Mouse (Mus musculus): Measurements from ENCODE around the gene Pih1d2. TPM values are rescaled to one million over a fixed set of nuclear protein-coding genes. Genes with fewer than 3 reads are reported as not detected.
"Not testable (repeated sequence)": the region's sequence is repeated elsewhere in the genome, so short reads cannot be mapped to it uniquely, and the experiment has no call there.

Pih1d2 gene
- polyA plus RNA-seq, 1 experiment, result 2.3 TPM

GRCm38 (mm10) chr9:50603189-50603997, 13.7 kb upstream of the Pih1d2 start, which contains the start of the genes Sdhd and Timm8b:
TSS of gene Sdhd (minus strand) at chr9:50603812.
TSS of gene Timm8b (plus strand) at chr9:50603910.
- Histone ChIP-seq H3K27ac (ENCODE audit: insufficient read depth, low read length) (peak within 1 kb of the TSS; percentile 79), H3K4me1 (ENCODE audit: control insufficient read depth, insufficient read depth, low read length) (peaks cover 4% of the 10 kb centered on the region; the same call in 1 of the 2 replicates), H3K4me3 (replicated peaks; ENCODE audit: insufficient read depth, low read depth, low read length) (peak within 1 kb of the TSS; percentile 95), H3K27me3 (ENCODE audit: control insufficient read depth, insufficient read depth, low read length) (no peaks in the 10 kb centered on the region)
- WGBS, result under 1% methylated on average over 48 of the region's 48 CpGs
- TF ChIP-seq CTCF (IDR thresholded peaks at IDR 0.05; ENCODE audit: borderline replicate concordance, insufficient read depth, low read depth, low read length) (no peak), POLR2A (IDR thresholded peaks at IDR 0.05; ENCODE audit: borderline replicate concordance, insufficient read depth, low read length) (peak; percentile 95)
- peak; percentile 95 for DNase-seq

- Histone ChIP-seq H3K27ac (ENCODE audit: insufficient read depth, low read length) (peak overlapping the region; percentile 79), H3K27me3 (ENCODE audit: control insufficient read depth, insufficient read depth, low read length) (no peaks in the 10 kb centered on the region), H3K4me3 (replicated peaks; ENCODE audit: insufficient read depth, low read depth, low read length) (peak overlapping the region; percentile 95), H3K4me1 (ENCODE audit: control insufficient read depth, insufficient read depth, low read length) (peaks cover 4% of the 10 kb centered on the region; the same call in 1 of the 2 replicates)
- no peak for TF ChIP-seq POLR2A (IDR thresholded peaks at IDR 0.05; ENCODE audit: borderline replicate concordance, insufficient read depth, low read length)
- no peak for TF ChIP-seq CTCF (IDR thresholded peaks at IDR 0.05; ENCODE audit: borderline replicate concordance, insufficient read depth, low read depth, low read length)
- DNase-seq, result no peak
- under 1% methylated on average over 24 of the region's 24 CpGs for WGBS
Measured at GRCm38 (mm10) chr9:50603998-50604324, 13.2 kb upstream of the Pih1d2 start.

- H3K27ac ChIP-seq (ENCODE audit: insufficient read depth, low read length), result peak overlapping the region; percentile 79
- TF ChIP-seq POLR2A (IDR thresholded peaks at IDR 0.05; ENCODE audit: borderline replicate concordance, insufficient read depth, low read length), result no peak
- no peak for TF ChIP-seq CTCF (IDR thresholded peaks at IDR 0.05; ENCODE audit: borderline replicate concordance, insufficient read depth, low read depth, low read length)
- DNase-seq, result no peak
- H3K27me3 ChIP-seq (ENCODE audit: control insufficient read depth, insufficient read depth, low read length), result no peaks in the 10 kb centered on the region
- peak overlapping the region; percentile 95 for H3K4me3 ChIP-seq (replicated peaks; ENCODE audit: insufficient read depth, low read depth, low read length)
- peaks cover 4% of the 10 kb centered on the region; the same call in 1 of the 2 replicates for H3K4me1 ChIP-seq (ENCODE audit: control insufficient read depth, insufficient read depth, low read length)
- WGBS, result 5% methylated on average over 6 of the region's 6 CpGs
Measured at GRCm38 (mm10) chr9:50604338-50604737, 12.8 kb upstream of the Pih1d2 start.

- Histone ChIP-seq H3K27ac (ENCODE audit: insufficient read depth, low read length) (no peak overlapping the region), H3K4me1 (ENCODE audit: control insufficient read depth, insufficient read depth, low read length) (no peaks in the 10 kb centered on the region)
- 71% methylated on average over 4 of the region's 4 CpGs for WGBS
Measured at GRCm38 (mm10) chr9:50612115-50612514, 5.0 kb upstream of the Pih1d2 start.

GRCm38 (mm10) chr9:50616161-50616560, 960 bp upstream of the Pih1d2 start:
- no peak for TF ChIP-seq POLR2A (IDR thresholded peaks at IDR 0.05; ENCODE audit: borderline replicate concordance, insufficient read depth, low read length)
- TF ChIP-seq CTCF (IDR thresholded peaks at IDR 0.05; ENCODE audit: borderline replicate concordance, insufficient read depth, low read depth, low read length), result no peak
- Histone ChIP-seq H3K27me3 (ENCODE audit: control insufficient read depth, insufficient read depth, low read length) (no peaks in the 10 kb centered on the region), H3K4me1 (ENCODE audit: control insufficient read depth, insufficient read depth, low read length) (no peaks in the 10 kb centered on the region), H3K4me3 (replicated peaks; ENCODE audit: insufficient read depth, low read depth, low read length) (peak overlapping the region; percentile 83), H3K27ac (ENCODE audit: insufficient read depth, low read length) (no peak overlapping the region)
- no peak for DNase-seq
- 32% methylated on average over 11 of the region's 11 CpGs for WGBS

More at GRCm38 (mm10) chr9:50612115-50612514, 5.0 kb upstream of the Pih1d2 start:
- TF ChIP-seq CTCF (IDR thresholded peaks at IDR 0.05; ENCODE audit: borderline replicate concordance, insufficient read depth, low read depth, low read length) (no peak), POLR2A (IDR thresholded peaks at IDR 0.05; ENCODE audit: borderline replicate concordance, insufficient read depth, low read length) (no peak)
- no peak for DNase-seq
- Histone ChIP-seq H3K27me3 (ENCODE audit: control insufficient read depth, insufficient read depth, low read length) (no peaks in the 10 kb centered on the region), H3K4me3 (replicated peaks; ENCODE audit: insufficient read depth, low read depth, low read length) (no peak overlapping the region)

GRCm38 (mm10) chr9:50617794-50618330, 741 bp downstream of the Pih1d2 start:
- no peak for DNase-seq
- H3K4me1 ChIP-seq (ENCODE audit: control insufficient read depth, insufficient read depth, low read length), result no peaks in the 10 kb centered on the region
- WGBS, result 57% methylated on average over 9 of the region's 9 CpGs
- H3K4me3 ChIP-seq (replicated peaks; ENCODE audit: insufficient read depth, low read depth, low read length), result peak overlapping the region; percentile 83
- TF ChIP-seq CTCF (IDR thresholded peaks at IDR 0.05; ENCODE audit: borderline replicate concordance, insufficient read depth, low read depth, low read length) (no peak), POLR2A (IDR thresholded peaks at IDR 0.05; ENCODE audit: borderline replicate concordance, insufficient read depth, low read length) (no peak)
- H3K27ac ChIP-seq (ENCODE audit: insufficient read depth, low read length), result no peak overlapping the region
- H3K27me3 ChIP-seq (ENCODE audit: control insufficient read depth, insufficient read depth, low read length), result no peaks in the 10 kb centered on the region

GRCm38 (mm10) chr9:50630903-50631302, 13.8 kb downstream of the Pih1d2 start:
- 91% methylated on average over 6 of the region's 8 CpGs for WGBS
- not testable (repeated sequence) for H3K4me3 ChIP-seq (replicated peaks; ENCODE audit: insufficient read depth, low read depth, low read length); H3K27ac ChIP-seq (ENCODE audit: insufficient read depth, low read length)

More at GRCm38 (mm10) chr9:50630903-50631302, 13.8 kb downstream of the Pih1d2 start:
- DNase-seq; H3K4me1 ChIP-seq (ENCODE audit: control insufficient read depth, insufficient read depth, low read length); H3K27me3 ChIP-seq (ENCODE audit: control insufficient read depth, insufficient read depth, low read length): not testable (repeated sequence)
